Mouse (Mus musculus): ENCODE measurements at regions not wholly inside any gene's neighbourhood (a gene's known extent, or its start where the extent isn't known, plus 50 kb on each side); places are given as distances from the start of the nearest gene placed in this dataset.

GRCm38 (mm10) chr11:90981626-90982025 lies 293.5 kb upstream of the Tom1l1 start:
- no peak for DNase-seq (ENCODE audit: low read depth, low spot score)

- DNase-seq (ENCODE audit: low read depth, low spot score): no peak
Measured at GRCm38 (mm10) chr11:90978234-90978633, 290.1 kb upstream of the Tom1l1 start.

- DNase-seq (ENCODE audit: low read depth, low spot score): no peak
Measured at GRCm38 (mm10) chr11:90941076-90941475, 252.9 kb upstream of the Tom1l1 start.

- DNase-seq (ENCODE audit: low read depth, low spot score): no peak
Measured at GRCm38 (mm10) chr11:90925738-90926137, 237.6 kb upstream of the Tom1l1 start.

GRCm38 (mm10) chr11:90917782-90918181 lies 229.6 kb upstream of the Tom1l1 start:
- no peak for DNase-seq (ENCODE audit: low read depth, low spot score)

GRCm38 (mm10) chr11:90894236-90894635 lies 206.1 kb upstream of the Tom1l1 start:
- no peak for DNase-seq (ENCODE audit: low read depth, low spot score)

GRCm38 (mm10) chr11:90873122-90873521 lies 185.0 kb upstream of the Tom1l1 start:
- no peak for DNase-seq (ENCODE audit: low read depth, low spot score)

- DNase-seq (ENCODE audit: low read depth, low spot score): no peak
Measured at GRCm38 (mm10) chr11:90871686-90872085, 183.5 kb upstream of the Tom1l1 start.

- no peak for DNase-seq (ENCODE audit: low read depth, low spot score)
Measured at GRCm38 (mm10) chr11:90863981-90864760, 176.0 kb upstream of the Tom1l1 start.

GRCm38 (mm10) chr11:90855731-90856130 lies 167.6 kb upstream of the Tom1l1 start:
- no peak for DNase-seq (ENCODE audit: low read depth, low spot score)

GRCm38 (mm10) chr11:90855324-90855723 lies 167.2 kb upstream of the Tom1l1 start:
- no peak for DNase-seq (ENCODE audit: low read depth, low spot score)

GRCm38 (mm10) chr11:90851221-90851620 lies 163.1 kb upstream of the Tom1l1 start:
- no peak for DNase-seq (ENCODE audit: low read depth, low spot score)

- peak; percentile 47 for DNase-seq (ENCODE audit: low read depth, low spot score)
Measured at GRCm38 (mm10) chr11:90844925-90845319, 156.8 kb upstream of the Tom1l1 start.

- DNase-seq (ENCODE audit: low read depth, low spot score): peak; percentile 29
Measured at GRCm38 (mm10) chr11:90844266-90844924, 156.2 kb upstream of the Tom1l1 start.

- DNase-seq (ENCODE audit: low read depth, low spot score): no peak
Measured at GRCm38 (mm10) chr11:90838161-90838560, 150.0 kb upstream of the Tom1l1 start.

- no peak for DNase-seq (ENCODE audit: low read depth, low spot score)
Measured at GRCm38 (mm10) chr11:90824761-90825160, 136.6 kb upstream of the Tom1l1 start.

GRCm38 (mm10) chr11:90816727-90817126 lies 128.6 kb upstream of the Tom1l1 start:
- no peak for DNase-seq (ENCODE audit: low read depth, low spot score)

- no peak for DNase-seq (ENCODE audit: low read depth, low spot score)
Measured at GRCm38 (mm10) chr11:90814471-90814870, 126.3 kb upstream of the Tom1l1 start.

- no peak for DNase-seq (ENCODE audit: low read depth, low spot score)
Measured at GRCm38 (mm10) chr11:90812971-90813370, 124.8 kb upstream of the Tom1l1 start.

GRCm38 (mm10) chr11:90812530-90812929 lies 124.4 kb upstream of the Tom1l1 start:
- DNase-seq (ENCODE audit: low read depth, low spot score): no peak

GRCm38 (mm10) chr11:90808443-90808842 lies 120.3 kb upstream of the Tom1l1 start:
- no peak for DNase-seq (ENCODE audit: low read depth, low spot score)

GRCm38 (mm10) chr11:90807343-90807742 lies 119.2 kb upstream of the Tom1l1 start:
- no peak for DNase-seq (ENCODE audit: low read depth, low spot score)

Data from forelimb bud, embryonic 11.5 days (tissue).